Mouse (Mus musculus): Measurements from ENCODE around the gene Adamtsl3. TPM values are rescaled to one million over a fixed set of nuclear protein-coding genes. Genes with fewer than 3 reads are reported as not detected.
A peak's percentile ranks its signal among the peaks of the same experiment; 100 is the strongest.

The Adamtsl3 gene
- polyA plus RNA-seq (2015; fragmentation: Nextera tagmentation; extraction: Ambion mirVana) = 0.64 and 0.66 TPM in 2 replicates

GRCm38 (mm10) chr7:82335211-82336121 is at the start of gene Adamtsl3:
Gene Adamtsl3 (plus strand): TSS chr7:82335694.
- ATAC-seq = peak; percentile 66
- Histone ChIP-seq H3K9ac (ENCODE audit: low read depth, low read length) (peak within 1 kb of the TSS; percentile 58), H3K36me3 (ENCODE audit: control insufficient read depth, insufficient read depth, low read length) (no peaks in the 10 kb centered on the region), H3K9me3 (replicated peaks; ENCODE audit: control insufficient read depth, low read length, poor library complexity, severe bottlenecking) (no peaks in the 10 kb centered on the region), H3K27me3 (ENCODE audit: control insufficient read depth, insufficient read depth, low read depth, low read length) (peaks cover 41% of the 10 kb centered on the region), H3K4me1 (ENCODE audit: control insufficient read depth, insufficient read depth, low read length) (peaks cover 8% of the 10 kb centered on the region), H3K4me3 (ENCODE audit: low read depth, low read length) (peak within 1 kb of the TSS; percentile 53), H3K4me2 (ENCODE audit: low read length) (peak within 1 kb of the TSS; percentile 91), H3K27ac (ENCODE audit: low read length) (no peak within 1 kb of the TSS)
- 1% methylated on average over 94 of the region's 95 CpGs for WGBS

DNA sequence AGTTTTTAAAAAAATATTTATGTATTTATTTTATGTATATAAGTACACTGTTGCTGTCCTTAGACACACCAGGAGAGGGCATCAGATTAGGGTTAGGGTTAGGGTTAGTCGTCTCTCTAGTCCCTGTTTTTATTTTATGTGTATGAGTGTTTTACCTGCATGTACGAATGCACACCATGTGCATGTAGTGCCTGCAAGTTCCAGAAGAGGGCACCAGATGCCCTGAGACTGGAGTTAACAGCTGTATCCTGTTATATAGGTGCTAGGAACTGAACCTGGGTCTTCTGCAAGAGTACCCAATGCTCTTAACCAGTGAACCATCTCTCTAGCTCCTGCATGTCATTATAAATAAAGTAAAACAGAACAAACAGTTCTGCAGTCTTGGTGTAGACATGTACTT is 48.3 kb upstream of the Adamtsl3 start:
- H3K9ac ChIP-seq (ENCODE audit: low read depth, low read length) = no peak overlapping the region
- H3K4me2 ChIP-seq (ENCODE audit: low read length) = no peak overlapping the region
- ATAC-seq = no peak
- no peaks in the 10 kb centered on the region for H3K9me3 ChIP-seq (replicated peaks; ENCODE audit: control insufficient read depth, low read length, poor library complexity, severe bottlenecking)
- no peak overlapping the region for H3K4me3 ChIP-seq (ENCODE audit: low read depth, low read length)
- H3K27ac ChIP-seq (ENCODE audit: low read length) = no peak overlapping the region
- H3K4me1 ChIP-seq (ENCODE audit: control insufficient read depth, insufficient read depth, low read length) = no peaks in the 10 kb centered on the region
- no peaks in the 10 kb centered on the region for H3K27me3 ChIP-seq (ENCODE audit: control insufficient read depth, insufficient read depth, low read depth, low read length)
- peaks cover 2% of the 10 kb centered on the region; the same call in 1 of the 2 replicates for H3K36me3 ChIP-seq (ENCODE audit: control insufficient read depth, insufficient read depth, low read length)
- WGBS = 97% methylated on average over 2 of the region's 2 CpGs

DNA sequence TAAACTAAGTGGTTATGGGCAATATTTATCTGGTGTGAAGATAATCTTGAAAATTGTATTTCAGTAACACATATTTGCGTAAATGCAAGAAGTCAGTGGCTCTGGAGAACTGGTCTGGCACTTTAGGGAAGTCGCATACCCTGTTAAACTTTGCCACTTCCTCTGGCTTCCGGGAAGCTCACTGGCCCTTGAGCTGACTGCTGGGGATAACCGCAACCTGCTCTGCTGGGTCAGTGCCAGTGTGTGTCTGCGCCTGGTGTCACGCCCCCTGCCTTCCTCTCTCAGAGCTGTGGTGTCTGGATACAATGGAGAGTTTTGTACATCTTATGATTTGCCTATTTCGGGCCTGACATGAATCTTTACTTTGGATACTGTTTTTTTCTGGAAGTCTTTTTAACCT is 42.1 kb upstream of the Adamtsl3 start:
- Histone ChIP-seq H3K9me3 (replicated peaks; ENCODE audit: control insufficient read depth, low read length, poor library complexity, severe bottlenecking) (no peaks in the 10 kb centered on the region), H3K4me3 (ENCODE audit: low read depth, low read length) (no peak overlapping the region), H3K36me3 (ENCODE audit: control insufficient read depth, insufficient read depth, low read length) (no peaks in the 10 kb centered on the region), H3K9ac (ENCODE audit: low read depth, low read length) (no peak overlapping the region), H3K4me1 (ENCODE audit: control insufficient read depth, insufficient read depth, low read length) (0 out of 2 replicates have a peak, but pooled peaks cover 4% of the 10 kb centered on the region), H3K27ac (ENCODE audit: low read length) (no peak overlapping the region), H3K4me2 (ENCODE audit: low read length) (no peak overlapping the region), H3K27me3 (ENCODE audit: control insufficient read depth, insufficient read depth, low read depth, low read length) (no peaks in the 10 kb centered on the region)
- 74% methylated on average over 7 of the region's 7 CpGs for WGBS
- ATAC-seq = no peak

DNA sequence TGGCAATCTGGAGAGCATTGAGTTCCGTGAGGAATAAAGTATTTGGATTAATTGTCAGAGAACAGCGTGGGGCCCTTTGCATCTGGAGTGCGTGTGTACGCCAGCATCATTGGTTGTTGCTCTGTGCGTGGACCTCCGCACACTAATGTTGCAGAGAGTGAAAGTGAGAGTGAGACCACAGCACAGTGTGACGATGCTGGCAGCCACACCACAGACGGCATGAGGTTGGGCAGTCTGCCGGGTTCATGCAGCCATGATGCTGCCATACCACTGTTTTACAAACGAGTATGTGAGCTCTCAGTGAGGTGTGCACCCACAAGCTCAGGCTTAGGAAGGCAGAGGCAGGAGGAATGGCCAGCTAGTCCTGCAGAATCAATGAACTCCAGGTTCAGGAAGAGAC is 41.4 kb upstream of the Adamtsl3 start:
- no peak for ATAC-seq
- no peaks in the 10 kb centered on the region for H3K27me3 ChIP-seq (ENCODE audit: control insufficient read depth, insufficient read depth, low read depth, low read length)
- H3K9ac ChIP-seq (ENCODE audit: low read depth, low read length) = no peak overlapping the region
- 0 out of 2 replicates have a peak, but pooled peaks cover 4% of the 10 kb centered on the region for H3K4me1 ChIP-seq (ENCODE audit: control insufficient read depth, insufficient read depth, low read length)
- no peak overlapping the region for H3K4me3 ChIP-seq (ENCODE audit: low read depth, low read length)
- no peaks in the 10 kb centered on the region for H3K9me3 ChIP-seq (replicated peaks; ENCODE audit: control insufficient read depth, low read length, poor library complexity, severe bottlenecking)
- H3K4me2 ChIP-seq (ENCODE audit: low read length) = no peak overlapping the region
- H3K36me3 ChIP-seq (ENCODE audit: control insufficient read depth, insufficient read depth, low read length) = no peaks in the 10 kb centered on the region
- 67% methylated on average over 10 of the region's 10 CpGs for WGBS
- no peak overlapping the region for H3K27ac ChIP-seq (ENCODE audit: low read length)

GRCm38 (mm10) chr7:82294611-82295010 is 40.9 kb upstream of the Adamtsl3 start:
- no peak overlapping the region for H3K9ac ChIP-seq (ENCODE audit: low read depth, low read length)
- no peak overlapping the region for H3K4me3 ChIP-seq (ENCODE audit: low read depth, low read length)
- H3K4me2 ChIP-seq (ENCODE audit: low read length) = no peak overlapping the region
- H3K27me3 ChIP-seq (ENCODE audit: control insufficient read depth, insufficient read depth, low read depth, low read length) = no peaks in the 10 kb centered on the region
- WGBS = 69% methylated on average over 2 of the region's 2 CpGs
- no peaks in the 10 kb centered on the region for H3K9me3 ChIP-seq (replicated peaks; ENCODE audit: control insufficient read depth, low read length, poor library complexity, severe bottlenecking)
- H3K36me3 ChIP-seq (ENCODE audit: control insufficient read depth, insufficient read depth, low read length) = no peaks in the 10 kb centered on the region
- no peak for ATAC-seq
- 0 out of 2 replicates have a peak, but pooled peaks cover 4% of the 10 kb centered on the region for H3K4me1 ChIP-seq (ENCODE audit: control insufficient read depth, insufficient read depth, low read length)
- no peak overlapping the region for H3K27ac ChIP-seq (ENCODE audit: low read length)

- no peak overlapping the region for H3K27ac ChIP-seq (ENCODE audit: low read length)
- no peaks in the 10 kb centered on the region for H3K9me3 ChIP-seq (replicated peaks; ENCODE audit: control insufficient read depth, low read length, poor library complexity, severe bottlenecking)
- 55% methylated on average over 4 of the region's 4 CpGs for WGBS
- H3K27me3 ChIP-seq (ENCODE audit: control insufficient read depth, insufficient read depth, low read depth, low read length) = no peaks in the 10 kb centered on the region
- no peak overlapping the region for H3K9ac ChIP-seq (ENCODE audit: low read depth, low read length)
- no peaks in the 10 kb centered on the region for H3K4me1 ChIP-seq (ENCODE audit: control insufficient read depth, insufficient read depth, low read length)
- H3K4me2 ChIP-seq (ENCODE audit: low read length) = no peak overlapping the region
- no peaks in the 10 kb centered on the region for H3K36me3 ChIP-seq (ENCODE audit: control insufficient read depth, insufficient read depth, low read length)
- no peak overlapping the region for H3K4me3 ChIP-seq (ENCODE audit: low read depth, low read length)
- no peak for ATAC-seq
These were observed 27.1 kb upstream of the Adamtsl3 start for GRCm38 (mm10) chr7:82308398-82308797.

DNA sequence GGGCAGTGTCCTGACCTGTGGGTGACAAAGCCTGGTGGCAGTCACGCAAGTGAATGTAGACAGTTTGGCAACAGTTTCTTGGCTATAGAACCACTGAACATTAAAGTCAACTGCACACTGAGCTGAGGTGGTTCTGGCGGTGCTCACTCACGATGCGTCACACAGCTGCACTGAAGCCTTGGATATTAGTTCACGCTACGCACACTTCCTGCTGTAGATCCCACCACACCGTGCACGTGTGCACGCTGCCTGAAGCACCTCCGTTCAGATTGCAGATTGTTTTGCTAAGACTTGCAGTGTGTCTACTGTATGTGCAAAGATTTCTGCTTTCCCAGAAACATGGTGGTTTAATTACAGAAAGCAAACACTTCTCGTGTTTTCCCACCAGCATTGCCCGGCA is 17.0 kb upstream of the Adamtsl3 start:
- Histone ChIP-seq H3K36me3 (ENCODE audit: control insufficient read depth, insufficient read depth, low read length) (no peaks in the 10 kb centered on the region), H3K4me1 (ENCODE audit: control insufficient read depth, insufficient read depth, low read length) (no peaks in the 10 kb centered on the region), H3K4me2 (ENCODE audit: low read length) (no peak overlapping the region), H3K9me3 (replicated peaks; ENCODE audit: control insufficient read depth, low read length, poor library complexity, severe bottlenecking) (no peaks in the 10 kb centered on the region), H3K4me3 (ENCODE audit: low read depth, low read length) (no peak overlapping the region), H3K27ac (ENCODE audit: low read length) (no peak overlapping the region), H3K27me3 (ENCODE audit: control insufficient read depth, insufficient read depth, low read depth, low read length) (no peaks in the 10 kb centered on the region), H3K9ac (ENCODE audit: low read depth, low read length) (no peak overlapping the region)
- 89% methylated on average over 12 of the region's 12 CpGs for WGBS
- ATAC-seq = no peak

GRCm38 (mm10) chr7:82326616-82327015 is 8.9 kb upstream of the Adamtsl3 start:
- Histone ChIP-seq H3K9me3 (replicated peaks; ENCODE audit: control insufficient read depth, low read length, poor library complexity, severe bottlenecking) (no peaks in the 10 kb centered on the region), H3K4me2 (ENCODE audit: low read length) (no peak overlapping the region), H3K27me3 (ENCODE audit: control insufficient read depth, insufficient read depth, low read depth, low read length) (no peaks in the 10 kb centered on the region), H3K4me1 (ENCODE audit: control insufficient read depth, insufficient read depth, low read length) (no peaks in the 10 kb centered on the region), H3K9ac (ENCODE audit: low read depth, low read length) (no peak overlapping the region), H3K4me3 (ENCODE audit: low read depth, low read length) (no peak overlapping the region), H3K36me3 (ENCODE audit: control insufficient read depth, insufficient read depth, low read length) (no peaks in the 10 kb centered on the region), H3K27ac (ENCODE audit: low read length) (no peak overlapping the region)
- ATAC-seq = no peak
- 65% methylated on average over 1 of the region's 1 CpGs for WGBS

DNA sequence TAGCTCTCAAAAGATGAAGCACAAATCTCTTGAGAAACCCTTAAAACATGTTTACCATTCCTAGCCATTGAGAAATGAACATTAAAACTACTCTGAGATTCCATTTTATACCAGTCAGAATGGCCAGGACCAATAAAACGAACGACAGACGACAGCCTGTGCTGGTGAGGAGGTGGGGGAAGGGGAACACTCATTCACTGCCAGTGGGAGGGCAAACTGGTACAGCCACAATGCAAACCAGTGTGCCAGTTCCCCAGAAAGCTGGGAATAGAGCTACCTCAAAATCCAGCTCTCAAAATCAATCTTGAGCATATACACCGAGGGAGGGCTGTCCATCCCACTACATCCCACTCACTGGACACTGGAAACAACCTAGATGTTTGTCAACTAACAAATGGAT is 8.3 kb upstream of the Adamtsl3 start:
- Histone ChIP-seq H3K36me3 (ENCODE audit: control insufficient read depth, insufficient read depth, low read length) (no peaks in the 10 kb centered on the region), H3K9me3 (replicated peaks; ENCODE audit: control insufficient read depth, low read length, poor library complexity, severe bottlenecking) (no peaks in the 10 kb centered on the region), H3K27me3 (ENCODE audit: control insufficient read depth, insufficient read depth, low read depth, low read length) (no peaks in the 10 kb centered on the region), H3K27ac (ENCODE audit: low read length) (no peak overlapping the region), H3K4me2 (ENCODE audit: low read length) (no peak overlapping the region), H3K4me3 (ENCODE audit: low read depth, low read length) (no peak overlapping the region), H3K4me1 (ENCODE audit: control insufficient read depth, insufficient read depth, low read length) (no peaks in the 10 kb centered on the region), H3K9ac (ENCODE audit: low read depth, low read length) (no peak overlapping the region)
- ATAC-seq = no peak
- 71% methylated on average over 4 of the region's 4 CpGs for WGBS
